Mouse (Mus musculus) cerebellum, adult 2 months (tissue): ENCODE results near the gene Fscn2.

ENCODE experiments used
- CTCF ChIP-seq: fragments of 200-500 bp; IDR thresholded peaks from 2 replicates; pipeline ENCODE4 v1.5.1; 2011; ENCODE audit warnings: low read depth, mild to moderate bottlenecking, control low read depth, low read length, moderate library complexity, borderline replicate concordance; ENCODE audit not compliant: insufficient read depth
- POLR2A ChIP-seq: fragments of 200-500 bp; IDR thresholded peaks from 2 replicates; pipeline ENCODE4 v1.6.1; 2011; ENCODE audit warnings: low read length, control low read depth, borderline replicate concordance; ENCODE audit not compliant: insufficient read depth

GRCm38 (mm10) chr11:120350711-120351110 is 10.6 kb upstream of the Fscn2 start:
- TF ChIP-seq CTCF (no peak), POLR2A (no peak)
